Mouse (Mus musculus) testis, postnatal 14 days (tissue): Measurements from ENCODE around the gene Rgsl1.
"Not testable (repeated sequence)": the region's sequence is repeated elsewhere in the genome, so short reads cannot be mapped to it uniquely, and the experiment has no call there.

Source experiments
- DNase-seq: peaks from one replicate; pipeline ENCODE4 v3.0.0; 2021; ENCODE audit warnings: low spot score

The Rgsl1 gene

DNA sequence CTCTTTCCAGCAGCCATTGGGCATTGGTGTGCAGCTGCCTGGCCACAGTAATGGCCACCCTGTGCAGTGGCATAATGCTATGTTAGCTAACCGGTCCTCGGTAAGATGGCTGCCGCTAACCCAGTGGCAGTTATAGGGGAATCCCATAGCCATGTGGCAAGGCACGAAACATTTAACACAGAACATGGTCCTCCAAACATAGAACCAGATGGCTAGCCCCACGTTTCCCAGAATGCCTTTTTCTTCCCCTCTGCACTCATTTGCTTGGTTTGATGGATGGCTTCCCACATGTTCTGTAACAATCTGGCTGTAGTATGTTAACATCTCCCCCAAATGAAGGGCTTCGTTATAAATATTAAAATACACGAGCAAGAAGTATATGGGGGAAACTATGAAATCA, 67.7 kb downstream of the Rgsl1 start:
- DNase-seq: no peak

DNA sequence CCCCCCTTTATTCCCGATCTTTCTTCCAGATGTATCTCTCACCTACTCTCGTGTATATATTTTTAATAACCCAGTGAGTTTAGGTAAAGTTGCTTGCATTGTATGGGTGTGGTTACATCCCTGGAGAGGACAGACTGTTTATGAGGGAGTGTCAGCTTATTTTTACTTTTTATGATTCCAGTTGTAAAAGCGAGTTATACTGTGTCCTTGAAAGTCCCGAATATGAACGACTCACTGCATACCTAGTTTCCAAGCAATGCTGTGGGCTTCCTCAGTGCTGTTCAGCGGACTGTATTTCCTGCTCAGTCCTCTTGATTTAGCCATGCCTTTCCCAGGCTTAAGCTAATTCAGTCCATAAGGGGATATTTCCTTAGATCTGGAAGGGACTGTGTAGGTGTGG, 68.8 kb downstream of the Rgsl1 start:
- DNase-seq: no peak

DNA sequence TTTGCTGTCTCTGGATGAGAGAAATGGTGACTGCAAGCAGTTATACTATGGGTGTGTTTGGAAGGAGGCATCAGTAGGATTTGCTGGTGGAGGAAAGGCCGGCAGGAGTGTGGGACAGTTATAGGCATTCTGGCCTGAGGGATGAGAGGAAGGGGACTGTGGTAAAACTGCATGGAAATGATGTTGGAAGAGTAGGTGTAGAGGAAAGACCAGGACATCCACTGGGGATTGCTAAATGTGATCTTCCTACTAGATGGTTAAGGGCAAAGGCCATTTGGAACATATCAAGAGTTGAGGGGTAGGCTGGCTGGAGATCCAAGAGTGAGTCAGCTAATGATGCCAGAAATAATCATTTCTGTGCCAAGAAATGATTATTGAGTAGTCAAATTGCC, 73.2 kb downstream of the Rgsl1 start:
- no peak for DNase-seq

DNA sequence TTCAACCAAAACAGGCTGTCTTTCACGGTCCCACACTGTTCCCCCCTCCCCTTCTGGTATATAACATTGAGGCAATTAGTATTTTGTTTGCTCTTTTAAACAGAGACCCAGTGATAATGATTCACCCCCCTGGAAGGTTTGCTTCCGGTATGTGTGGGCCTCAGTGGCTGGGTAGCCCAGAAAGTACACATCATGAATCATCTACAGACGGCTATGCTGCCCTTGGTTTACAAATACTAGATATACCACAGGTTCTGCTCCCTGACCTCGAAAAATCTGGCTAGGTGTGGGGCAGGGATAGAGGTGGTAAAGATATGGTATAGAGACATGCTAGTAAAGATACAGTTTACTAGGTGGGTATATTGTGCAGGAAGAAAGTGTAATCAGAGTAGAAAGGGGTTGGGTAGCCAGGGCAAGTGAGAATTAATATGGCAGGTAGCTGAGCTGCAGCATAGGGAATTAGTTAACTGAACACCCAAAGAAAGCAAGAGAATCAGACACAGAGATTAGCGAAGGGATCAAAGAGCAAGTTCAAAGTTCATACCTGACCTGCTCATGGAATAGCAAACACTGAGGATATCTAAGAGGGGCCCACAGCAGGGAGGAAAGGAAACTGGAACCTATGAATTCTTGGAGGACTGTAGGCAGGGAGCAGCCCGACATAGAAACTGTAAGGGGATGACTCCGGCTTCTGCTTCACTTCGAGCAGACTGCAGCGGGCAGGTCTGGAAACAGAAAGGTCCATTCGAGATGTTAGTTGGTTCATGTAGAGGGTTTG, 73.8 kb downstream of the Rgsl1 start:
- DNase-seq: no peak

DNA sequence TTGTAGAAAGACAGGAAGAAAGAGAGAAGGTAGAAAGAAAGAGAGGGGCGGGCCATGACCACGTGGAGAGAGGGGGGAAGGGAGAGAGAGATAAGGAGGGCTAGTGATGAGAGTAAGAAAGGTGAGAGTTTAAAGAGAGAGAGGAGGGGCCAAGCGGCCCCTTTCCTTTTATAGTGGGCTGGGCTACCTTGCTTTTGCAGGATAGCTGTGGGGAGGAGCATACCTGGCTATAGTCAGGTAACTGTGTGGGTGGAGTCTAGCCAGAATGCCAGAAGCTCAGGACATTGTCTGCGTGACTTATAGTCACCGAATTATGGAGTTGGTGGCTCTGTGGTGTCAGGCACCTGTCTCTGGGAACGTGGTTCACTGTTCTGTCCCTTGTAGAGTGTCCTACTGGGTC, 74.4 kb downstream of the Rgsl1 start:
- DNase-seq: not testable (repeated sequence)

DNA sequence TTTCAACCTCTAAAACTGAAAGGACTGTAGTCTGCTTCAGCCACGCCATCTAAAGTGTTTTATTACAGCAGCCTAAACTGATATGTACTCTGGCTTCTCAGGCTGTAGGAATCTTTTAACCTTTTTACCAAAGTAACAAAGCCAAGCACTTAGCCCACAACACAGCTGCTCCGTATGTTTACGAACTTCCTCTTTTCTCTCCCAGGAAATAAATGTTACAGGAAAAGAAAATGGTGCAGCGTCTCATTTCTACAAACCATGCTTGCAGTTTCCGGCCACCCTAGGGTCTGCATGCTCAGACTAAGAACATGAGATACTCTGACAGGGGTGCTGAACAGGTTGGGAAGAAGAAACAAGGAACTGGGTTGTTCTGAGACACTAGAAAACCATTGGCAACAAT, 75.5 kb downstream of the Rgsl1 start:
- no peak for DNase-seq

DNA sequence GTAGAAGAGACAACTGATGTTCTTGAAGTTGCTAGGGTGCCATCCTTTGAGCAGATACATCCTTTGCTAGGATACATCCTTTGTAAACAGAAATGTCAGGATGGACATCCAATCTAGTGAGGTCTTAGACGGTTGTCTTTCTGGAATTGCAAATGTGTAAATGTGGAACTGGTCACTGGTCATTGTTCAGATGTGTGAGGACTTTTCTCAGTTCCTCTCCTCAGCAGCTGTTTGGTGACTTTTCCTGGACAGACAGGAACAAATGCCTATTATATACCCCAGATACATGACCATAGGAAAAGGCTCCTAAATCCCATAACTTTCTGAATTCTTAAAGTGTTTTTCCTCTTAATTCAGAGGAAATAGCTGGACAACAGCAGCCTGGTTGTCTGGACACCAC, 76.7 kb downstream of the Rgsl1 start:
- no peak for DNase-seq

DNA sequence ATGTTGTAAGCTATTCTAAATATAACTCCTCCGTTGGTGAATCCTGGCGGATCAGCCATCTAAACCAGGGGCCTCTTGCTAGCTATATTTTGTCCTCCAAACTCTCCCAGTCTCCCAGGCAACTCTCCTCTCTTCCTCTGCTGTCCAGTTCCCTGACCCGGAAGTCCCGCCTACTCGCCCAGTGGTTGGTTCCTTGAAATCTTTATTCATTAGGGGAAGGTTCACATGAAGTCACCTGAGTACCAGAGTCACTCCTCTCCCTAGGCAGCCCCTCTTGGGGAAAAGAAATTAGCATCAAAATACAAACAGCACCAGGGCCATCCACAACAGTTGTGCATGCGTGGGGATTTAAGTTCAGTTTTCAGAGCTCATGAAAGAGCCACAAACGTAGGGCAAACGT, 77.6 kb downstream of the Rgsl1 start:
- peak; percentile 18 for DNase-seq

DNA sequence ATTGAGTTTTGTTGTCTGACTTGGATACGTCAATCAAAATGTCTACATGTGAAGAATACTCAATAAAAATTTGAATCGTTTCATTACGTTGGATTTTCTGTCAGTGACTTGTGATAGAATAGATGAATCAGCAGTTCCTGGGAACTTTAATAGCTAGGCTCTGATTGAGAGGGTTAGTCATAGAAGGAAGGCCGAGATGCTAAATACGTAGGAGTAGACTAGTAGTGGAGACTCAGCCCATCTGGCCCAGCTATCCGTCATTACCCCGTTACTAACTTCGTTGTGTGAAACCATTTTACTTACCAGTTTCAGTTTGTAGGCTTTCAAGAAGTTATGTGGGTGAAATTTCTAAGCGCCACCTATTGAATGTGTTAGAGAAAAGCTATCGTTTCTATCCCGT, 79.8 kb downstream of the Rgsl1 start:
- DNase-seq: no peak

DNA sequence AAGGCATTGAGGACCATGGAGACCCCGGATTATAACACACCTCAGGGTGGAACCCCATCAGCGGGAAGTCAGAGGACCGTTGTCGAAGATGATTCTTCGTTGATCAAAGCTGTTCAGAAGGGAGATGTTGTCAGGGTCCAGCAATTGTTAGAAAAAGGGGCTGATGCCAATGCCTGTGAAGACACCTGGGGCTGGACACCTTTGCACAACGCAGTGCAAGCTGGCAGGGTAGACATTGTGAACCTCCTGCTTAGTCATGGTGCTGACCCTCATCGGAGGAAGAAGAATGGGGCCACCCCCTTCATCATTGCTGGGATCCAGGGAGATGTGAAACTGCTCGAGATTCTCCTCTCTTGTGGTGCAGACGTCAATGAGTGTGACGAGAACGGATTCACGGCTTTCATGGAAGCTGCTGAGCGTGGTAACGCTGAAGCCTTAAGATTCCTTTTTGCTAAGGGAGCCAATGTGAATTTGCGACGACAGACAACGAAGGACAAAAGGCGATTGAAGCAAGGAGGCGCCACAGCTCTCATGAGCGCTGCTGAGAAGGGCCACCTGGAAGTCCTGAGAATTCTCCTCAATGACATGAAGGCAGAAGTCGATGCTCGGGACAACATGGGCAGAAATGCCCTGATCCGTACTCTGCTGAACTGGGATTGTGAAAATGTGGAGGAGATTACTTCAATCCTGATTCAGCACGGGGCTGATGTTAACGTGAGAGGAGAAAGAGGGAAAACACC, 90.0 kb downstream of the Rgsl1 start:
- DNase-seq: no peak

DNA sequence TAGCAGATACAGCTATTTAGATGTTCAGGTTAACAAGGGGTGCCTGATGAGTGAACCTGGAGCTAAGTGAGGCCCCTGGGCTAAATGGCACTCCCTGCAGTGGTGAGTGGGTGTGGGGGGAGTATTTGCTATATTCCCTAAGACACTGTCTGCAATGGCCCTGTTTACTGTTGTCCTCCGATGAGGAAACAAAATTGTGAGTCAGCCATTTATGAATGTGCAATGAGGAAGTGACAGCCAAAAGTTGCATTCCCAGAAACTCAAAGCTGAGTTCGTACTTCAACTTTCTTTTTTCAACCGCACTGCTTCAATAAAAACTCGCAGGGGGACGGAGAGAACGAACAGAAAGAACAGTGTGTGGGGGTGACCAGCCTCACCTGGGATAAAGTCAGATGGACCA, 91.4 kb downstream of the Rgsl1 start:
- DNase-seq: no peak

DNA sequence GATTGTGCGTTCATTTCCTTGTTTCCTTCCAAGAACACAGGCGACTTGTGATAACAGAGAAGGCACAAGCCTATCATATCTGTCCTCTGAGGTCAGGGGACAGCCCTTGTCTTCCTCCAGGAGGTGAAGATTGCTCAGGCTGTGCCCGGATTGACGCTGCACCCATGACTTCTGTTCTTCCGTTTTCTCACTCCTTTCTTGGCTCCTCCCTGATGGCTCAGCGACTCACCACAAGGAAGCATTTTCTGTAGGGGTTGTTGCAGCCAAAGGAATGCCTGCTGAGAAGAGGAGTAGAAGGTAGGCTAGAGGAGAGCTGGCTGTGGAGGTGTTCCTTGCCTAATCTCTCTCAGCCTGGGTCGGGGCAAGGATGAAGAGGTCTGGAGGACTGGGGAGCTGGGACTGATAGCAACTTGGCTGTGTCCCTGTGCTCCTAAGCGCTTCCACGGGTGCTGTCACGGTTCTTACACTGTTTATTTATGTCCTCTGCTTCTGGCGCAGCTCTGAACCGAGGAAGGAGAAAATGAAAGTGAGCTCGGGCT, 92.1 kb downstream of the Rgsl1 start:
- no peak for DNase-seq

DNA sequence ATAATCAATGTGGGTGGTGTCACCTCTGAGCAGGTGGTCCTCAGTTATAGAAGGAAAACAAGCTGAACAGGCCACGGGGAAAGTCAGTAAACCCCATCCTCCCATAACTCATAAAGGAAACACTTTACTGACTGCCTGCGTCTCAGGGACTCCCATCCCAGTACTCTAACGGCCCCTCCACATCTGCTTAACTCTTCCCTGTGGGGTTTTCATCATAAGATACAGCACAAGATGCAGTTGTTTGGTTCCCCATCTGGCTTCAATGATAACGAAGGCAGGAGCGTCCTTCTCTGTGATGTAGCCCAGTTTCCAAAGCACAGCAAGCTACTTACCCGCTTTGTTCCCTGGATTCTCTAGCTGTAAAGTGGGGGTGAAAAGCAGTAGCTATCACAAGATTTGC, 93.9 kb downstream of the Rgsl1 start:
- no peak for DNase-seq

DNA sequence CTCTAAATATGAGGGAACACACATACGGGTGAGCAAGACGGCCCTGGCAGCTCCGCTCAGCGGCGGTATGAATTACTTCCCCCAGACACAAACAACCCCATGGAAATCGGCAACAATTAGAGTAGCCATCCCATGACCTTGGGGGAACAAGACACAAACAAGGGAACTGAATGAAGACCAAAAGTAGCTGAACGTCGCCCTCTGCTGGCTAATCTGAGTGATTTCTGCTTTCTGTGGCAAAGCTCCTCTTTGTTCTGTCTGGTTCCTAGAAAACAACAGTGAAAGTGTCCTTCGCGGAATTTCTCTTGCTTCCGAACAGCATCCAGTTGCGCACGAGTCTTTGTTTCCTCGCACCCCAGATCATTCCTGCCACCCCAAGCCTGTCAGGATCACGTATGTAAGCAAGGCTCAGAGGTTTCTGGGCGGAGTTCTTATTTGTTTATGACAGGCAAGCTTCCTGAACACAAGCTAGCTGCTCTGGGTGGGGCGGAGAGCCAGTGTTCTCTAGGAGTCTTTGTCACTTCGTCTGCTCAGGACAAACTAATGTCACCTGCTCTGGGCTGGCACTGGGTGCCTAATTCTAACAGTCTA, 94.6 kb downstream of the Rgsl1 start, which contains the start of gene Rnasel:
Rnasel (plus strand) TSS at position 216 of the 591 bp plus-strand sequence.
- peak; percentile 75 for DNase-seq

DNA sequence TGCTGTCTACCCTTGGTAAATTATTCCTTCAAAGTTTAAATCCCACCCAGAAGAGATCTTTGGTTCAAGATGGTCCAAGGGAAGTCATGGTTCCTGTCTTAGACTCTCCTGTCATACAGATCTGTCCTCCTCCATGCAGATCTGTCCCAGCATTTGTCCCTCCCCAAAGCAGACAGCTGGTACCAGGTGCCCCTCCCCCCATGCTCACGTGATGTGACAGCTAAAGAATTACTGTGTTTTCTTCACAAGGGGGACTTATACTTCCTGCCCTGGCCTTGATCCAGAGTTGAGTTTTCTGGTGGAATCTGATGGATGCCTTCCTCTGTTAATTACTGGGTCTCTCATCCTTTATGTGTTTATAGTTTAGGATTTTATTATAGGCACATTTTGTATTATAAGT, 95.4 kb downstream of the Rgsl1 start:
- peak; percentile 68 for DNase-seq

DNA sequence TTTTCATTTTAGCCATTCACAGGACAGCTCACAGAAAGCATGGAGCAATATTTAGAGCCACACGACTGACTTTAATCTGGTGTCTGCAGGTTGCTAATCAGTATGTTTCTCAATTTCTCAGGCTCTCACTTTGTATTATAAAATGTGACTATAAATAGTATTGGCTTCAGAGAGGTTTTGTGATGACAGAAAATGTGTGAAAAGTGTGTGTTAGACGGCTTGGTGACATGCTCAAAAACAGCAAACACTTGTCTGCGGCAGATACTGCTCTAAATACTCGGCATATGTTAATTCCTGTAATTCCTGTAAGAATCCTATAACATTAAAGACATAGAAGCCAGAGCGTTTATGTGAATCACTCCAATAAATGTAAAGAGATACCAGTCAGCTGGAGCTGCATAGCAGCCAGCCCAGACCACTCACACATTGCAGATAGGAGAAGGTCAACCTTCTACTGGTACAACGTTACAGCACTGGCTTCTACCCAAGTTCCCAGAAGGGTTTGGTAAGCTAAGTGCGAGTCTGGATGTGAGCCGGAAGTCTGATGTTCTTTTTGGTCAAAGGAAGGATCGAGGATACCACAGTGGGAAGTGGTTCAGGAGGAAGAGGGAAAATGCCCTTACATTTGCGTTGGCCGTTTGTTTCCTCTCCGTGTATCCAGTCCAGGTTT, 95.9 kb downstream of the Rgsl1 start:
- no peak for DNase-seq

DNA sequence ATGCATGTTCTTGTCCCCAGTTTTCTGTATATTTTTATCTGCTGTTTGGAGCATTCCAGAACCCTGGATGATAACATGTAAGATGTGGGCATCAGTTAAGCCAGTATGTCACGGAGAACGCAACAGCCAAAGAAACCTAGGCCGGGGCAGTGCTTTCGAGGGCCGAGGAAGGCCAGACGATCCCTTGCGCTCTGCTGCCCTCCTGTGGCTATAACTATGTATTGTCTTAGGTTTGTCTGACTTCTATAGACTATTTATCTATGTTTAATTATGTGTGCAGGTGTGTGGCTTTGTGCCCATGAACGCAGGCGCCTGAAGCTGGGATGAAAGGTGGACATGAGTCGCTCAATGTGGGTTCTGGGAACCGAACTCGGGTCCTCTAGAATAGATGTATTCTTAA, 97.2 kb downstream of the Rgsl1 start:
- peak; percentile 58 for DNase-seq

DNA sequence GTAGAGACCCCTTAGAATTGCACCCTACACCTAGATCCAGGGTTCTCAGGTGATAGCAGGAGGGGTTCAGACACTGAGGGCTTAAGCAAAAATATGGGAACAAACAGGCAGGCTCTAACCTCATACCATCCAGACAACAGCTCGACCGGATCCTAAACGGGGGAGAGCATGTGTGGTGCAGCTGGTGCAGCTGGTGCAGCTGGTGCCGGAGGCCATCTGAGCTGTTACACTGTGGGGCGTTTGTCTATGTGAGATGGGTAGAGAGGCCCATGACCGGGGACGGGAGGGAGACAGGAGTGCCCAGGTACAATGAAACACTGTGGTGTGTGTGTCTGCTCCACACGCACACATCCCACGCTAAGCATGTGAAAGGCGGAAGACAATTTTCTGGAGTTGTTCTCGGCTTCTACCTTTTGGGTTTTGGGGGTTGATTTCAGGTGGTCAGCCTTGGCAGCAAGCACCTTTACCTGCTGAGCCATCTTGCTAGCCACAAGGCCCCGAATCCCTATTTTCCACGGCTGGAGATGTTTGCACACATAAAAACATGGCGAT, 97.7 kb downstream of the Rgsl1 start:
- no peak for DNase-seq

DNA sequence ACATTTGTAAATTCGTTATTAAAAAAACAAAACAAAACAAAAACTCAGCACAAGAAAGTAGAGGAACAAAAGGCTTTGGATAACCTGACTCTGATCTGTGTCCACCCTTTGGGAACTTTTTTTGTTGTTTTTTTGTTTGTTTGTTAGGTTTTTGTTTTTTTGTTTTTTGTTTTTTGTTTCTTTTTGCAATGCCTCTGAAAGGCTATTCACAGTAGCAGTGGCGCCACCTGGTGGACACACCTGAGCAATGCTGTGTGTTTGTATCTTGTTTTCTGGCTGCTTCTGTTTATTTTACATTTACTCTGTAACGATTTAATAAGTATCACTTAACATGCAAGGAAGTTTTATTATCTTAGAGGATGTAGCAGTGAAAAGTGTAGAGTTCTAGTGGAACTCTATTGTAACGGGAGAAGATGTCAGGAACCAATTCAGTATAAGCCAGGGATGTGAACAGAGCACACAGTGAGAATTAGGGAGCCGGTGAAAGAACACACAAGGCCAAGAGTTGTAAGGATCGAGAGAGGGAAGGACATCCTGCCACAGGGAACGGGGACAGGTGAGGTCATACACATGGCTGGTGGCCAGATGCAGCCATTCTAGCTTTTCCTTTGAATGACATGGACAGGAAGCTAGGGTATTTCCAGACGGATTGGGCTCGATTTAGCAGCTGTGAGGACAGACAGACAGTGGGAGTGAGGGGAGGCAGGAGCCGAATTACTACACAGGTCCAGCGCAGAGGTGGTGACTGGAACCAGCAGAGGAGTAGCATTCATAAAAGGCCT, 101.4 kb downstream of the Rgsl1 start:
- DNase-seq: peak; percentile 47

DNA sequence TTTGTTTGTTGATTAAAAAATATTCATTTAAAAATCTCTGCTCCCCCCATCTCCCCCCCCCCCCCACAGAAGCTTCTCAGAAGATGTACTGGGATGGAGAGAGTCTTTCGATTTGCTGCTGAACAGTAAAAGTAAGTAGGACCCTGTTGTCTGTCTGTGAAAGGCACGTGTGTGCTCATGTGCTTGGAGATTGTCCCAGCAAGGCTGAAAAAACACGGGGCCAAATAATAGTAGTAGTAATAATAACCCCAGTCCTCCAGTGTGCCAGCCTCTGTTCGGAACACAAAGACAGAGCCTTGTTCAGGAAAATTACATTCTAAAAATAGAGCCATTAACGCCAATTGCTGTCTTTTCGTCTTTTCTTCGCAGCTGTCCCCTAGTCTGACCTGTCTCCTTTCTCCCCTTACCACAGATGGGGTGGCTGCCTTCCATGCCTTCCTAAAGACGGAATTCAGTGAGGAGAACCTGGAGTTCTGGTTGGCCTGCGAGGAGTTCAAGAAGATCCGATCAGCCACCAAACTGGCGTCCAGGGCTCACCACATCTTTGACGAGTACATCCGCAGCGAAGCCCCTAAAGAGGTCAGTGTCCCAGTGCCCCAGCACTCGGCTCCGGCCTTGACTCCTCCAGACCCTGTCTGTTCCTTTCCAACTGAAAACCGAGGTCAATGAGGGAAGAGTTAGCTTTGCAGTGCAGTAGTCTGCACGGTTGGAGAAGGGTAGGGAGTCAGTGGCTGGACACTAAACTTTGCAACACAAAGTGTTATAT, 102.2 kb downstream of the Rgsl1 start:
- no peak for DNase-seq
